15 mouse cellular contexts compared by ENCODE assay signal in genomic region chr6:141268871-141269270, GRCm38 (mm10).
"Had no signal": no experiment of that assay in that cellular context is flagged by ENCODE, and none has a peak within 500 bp of the region (broad histone marks: within the 10 kb centered on the region; RNA-seq: fewer than 3 reads in every experiment).

No protein-coding gene starts in this region.

- H3K36me3 ChIP-seq: neural tube, embryonic 15.5 days; stomach, embryonic 15.5 days had no signal

- H3K27ac ChIP-seq: neural tube, embryonic 15.5 days; stomach, embryonic 15.5 days; stomach, postnatal 0 days had no signal

- H3K4me2 ChIP-seq: neural tube, embryonic 15.5 days; stomach, embryonic 15.5 days had no signal

- DNase-seq: retina, postnatal 1 day; right cerebral cortex, adult 18-20 months; right cerebral cortex, postnatal 14 days; right cerebral cortex, postnatal 25 days; right cerebral cortex, postnatal 4 days; spleen, adult 18-20 months; thymus, adult 18-20 months; thymus, adult 2 months; thymus, postnatal 14 days; thymus, postnatal 25 days; thymus, postnatal 36 days; thymus, postnatal 4 days had no signal

- H3K4me3 ChIP-seq: neural tube, embryonic 15.5 days; stomach, embryonic 15.5 days had no signal

- H3K4me1 ChIP-seq: neural tube, embryonic 15.5 days had no signal

- H3K9ac ChIP-seq: neural tube, embryonic 15.5 days; stomach, embryonic 15.5 days had no signal

- H3K27me3 ChIP-seq: neural tube, embryonic 15.5 days; stomach, embryonic 15.5 days had no signal

- H3K9me3 ChIP-seq: neural tube, embryonic 15.5 days; stomach, embryonic 15.5 days had no signal
